Mouse (Mus musculus) megakaryocyte, embryonic 14.5 days (primary cell): ENCODE results near the gene Fam83e. TPM values are rescaled to one million over a fixed set of nuclear protein-coding genes. Genes with fewer than 3 reads are reported as not detected.

ENCODE experiments used
- H3K27me3 ChIP-seq: replicated peaks from 2 replicates; pipeline ENCODE3; 2012; ENCODE audit warnings: inconsistent platforms
- H3K36me3 ChIP-seq: replicated peaks from 2 replicates; pipeline ENCODE3; 2012; ENCODE audit warnings: low read length, inconsistent platforms, mixed read lengths
- H3K4me1 ChIP-seq: 2 replicates; pipeline ENCODE4 v1.6.1; 2012; ENCODE audit warnings: inconsistent platforms
- H3K4me3 ChIP-seq: replicated peaks from 2 replicates; pipeline ENCODE3; 2012; ENCODE audit warnings: moderate library complexity, mild to moderate bottlenecking, inconsistent platforms
- H3K9me3 ChIP-seq: 2 replicates; pipeline ENCODE4 v1.6.1; 2012; ENCODE audit warnings: inconsistent platforms
- FLI1 ChIP-seq: IDR thresholded peaks from 2 replicates; pipeline ENCODE4 v1.6.1; 2012; ENCODE audit warnings: low read length, inconsistent platforms, mixed read lengths
- GATA1 ChIP-seq: IDR thresholded peaks from 3 replicates; pipeline ENCODE4 v1.6.1; 2012; ENCODE audit warnings: mixed read lengths, low read length, inconsistent platforms, borderline replicate concordance
- polyA plus RNA-seq: library from polyadenylated mRNA; stranded (reverse); fragments of >175 nt; gene quantifications from 2 replicates; pipeline ENCODE4 v1.2.3, GENCODE M21; 2012; ENCODE audit warnings: low replicate concordance; ENCODE audit not compliant: insufficient read depth

Gene Fam83e
- polyA plus RNA-seq, 1 experiment = not detected

DNA sequence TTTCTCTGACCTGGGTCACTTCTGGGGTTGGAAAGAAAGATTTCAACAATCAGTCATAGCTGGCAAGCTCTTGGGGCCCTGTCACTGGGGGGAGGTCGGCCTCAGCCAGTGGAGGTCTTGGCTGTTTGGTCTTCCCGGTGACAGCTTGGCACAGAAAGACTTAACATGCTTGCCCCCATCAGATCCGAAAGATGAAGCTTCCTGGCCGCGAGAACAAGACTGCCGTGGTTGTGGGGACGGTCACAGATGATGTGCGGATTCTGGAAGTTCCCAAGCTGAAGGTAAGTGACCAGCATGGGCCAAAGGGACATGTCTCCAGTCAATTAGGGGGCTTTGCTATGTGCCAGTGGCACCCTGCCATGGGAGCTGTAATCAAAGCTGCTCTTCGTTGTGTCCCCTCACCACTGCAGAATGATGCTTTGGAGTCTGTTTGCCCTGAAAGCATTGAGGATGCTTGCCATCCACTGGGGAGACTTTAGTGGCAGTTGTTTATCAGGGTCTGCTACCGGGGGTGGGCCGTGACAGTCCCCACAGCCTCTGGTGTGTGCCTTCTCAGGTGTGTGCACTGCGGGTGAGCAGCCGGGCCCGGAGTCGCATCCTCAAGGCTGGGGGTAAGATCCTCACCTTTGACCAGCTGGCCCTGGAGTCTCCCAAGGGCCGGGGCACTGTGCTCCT is 1.1 kb upstream of the Fam83e start:
- Histone ChIP-seq H3K27me3 (no peaks in the 10 kb centered on the region), H3K4me3 (peak overlapping the region; percentile 99), H3K36me3 (peaks cover 69% of the 10 kb centered on the region), H3K9me3 (no peaks in the 10 kb centered on the region), H3K4me1 (peaks cover 64% of the 10 kb centered on the region)
- TF ChIP-seq FLI1 (no peak), GATA1 (no peak)

DNA sequence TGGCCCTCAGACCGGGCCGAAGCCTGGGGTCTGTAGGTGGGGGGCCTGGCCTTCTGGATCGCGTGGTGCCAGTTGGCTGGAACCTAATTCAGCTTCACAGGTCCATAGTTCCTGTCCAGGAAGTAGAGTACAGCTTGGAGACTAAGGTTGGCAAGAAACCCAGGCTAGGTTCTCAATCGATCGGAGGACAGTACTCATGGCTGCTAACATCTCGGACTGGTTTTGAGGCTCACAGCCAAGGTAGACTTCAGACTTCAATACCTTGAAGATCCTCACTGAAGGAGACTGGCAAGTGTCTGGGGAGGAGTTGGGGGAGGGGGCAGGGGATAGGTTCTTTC is 191 bp downstream of the Fam83e start:
- no peaks in the 10 kb centered on the region for H3K27me3 ChIP-seq
- no peak overlapping the region for H3K4me3 ChIP-seq
- H3K36me3 ChIP-seq = peaks cover 77% of the 10 kb centered on the region
- TF ChIP-seq FLI1 (no peak), GATA1 (no peak)
- peaks cover 58% of the 10 kb centered on the region for H3K4me1 ChIP-seq
- no peaks in the 10 kb centered on the region for H3K9me3 ChIP-seq

DNA sequence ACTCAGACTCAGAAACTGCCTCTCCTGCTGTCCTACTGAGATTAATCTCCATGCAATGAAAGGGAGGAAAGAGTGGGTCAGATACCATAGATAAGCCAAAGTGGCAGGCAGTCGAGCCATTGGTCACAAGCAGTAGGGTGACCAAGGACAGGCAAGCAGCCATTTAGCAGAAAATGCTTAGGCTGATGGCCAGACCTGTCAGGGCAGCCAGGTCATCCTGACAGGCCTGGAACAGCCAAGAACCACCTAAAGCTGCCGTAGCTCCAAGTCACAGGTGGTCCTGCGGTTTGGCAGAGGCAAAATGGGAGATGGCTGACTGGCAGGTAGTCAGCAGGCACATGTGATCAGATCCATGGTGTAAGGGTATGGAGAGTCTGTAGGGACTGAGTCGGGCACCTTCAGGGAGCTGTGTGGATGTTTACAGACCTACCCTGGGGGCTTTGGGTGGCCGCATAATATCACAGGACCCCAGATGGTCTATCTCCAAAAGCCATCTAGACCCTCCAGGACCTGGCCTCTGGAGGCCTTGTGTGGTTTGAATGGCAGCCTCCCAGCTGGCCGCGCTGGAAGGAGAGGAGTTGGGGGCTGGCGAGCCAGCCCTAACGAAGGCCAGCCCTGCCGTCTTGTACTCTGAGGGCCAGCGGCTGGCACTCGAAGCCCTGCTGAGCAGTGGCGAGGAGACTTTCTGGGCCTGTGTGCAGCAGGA is 783 bp downstream of the Fam83e start:
- H3K4me1 ChIP-seq = peaks cover 57% of the 10 kb centered on the region
- no peaks in the 10 kb centered on the region for H3K9me3 ChIP-seq
- TF ChIP-seq GATA1 (no peak), FLI1 (no peak)
- peaks cover 81% of the 10 kb centered on the region for H3K36me3 ChIP-seq
- no peak overlapping the region for H3K4me3 ChIP-seq
- no peaks in the 10 kb centered on the region for H3K27me3 ChIP-seq

- H3K4me1 ChIP-seq = peaks cover 62% of the 10 kb centered on the region
- peaks cover 87% of the 10 kb centered on the region for H3K36me3 ChIP-seq
- H3K9me3 ChIP-seq = no peaks in the 10 kb centered on the region
- H3K4me3 ChIP-seq = no peak overlapping the region
- H3K27me3 ChIP-seq = no peaks in the 10 kb centered on the region
- TF ChIP-seq GATA1 = no peak
- TF ChIP-seq FLI1 = no peak
These were observed 1.3 kb downstream of the Fam83e start for GRCm38 (mm10) chr7:45722348-45722713.

DNA sequence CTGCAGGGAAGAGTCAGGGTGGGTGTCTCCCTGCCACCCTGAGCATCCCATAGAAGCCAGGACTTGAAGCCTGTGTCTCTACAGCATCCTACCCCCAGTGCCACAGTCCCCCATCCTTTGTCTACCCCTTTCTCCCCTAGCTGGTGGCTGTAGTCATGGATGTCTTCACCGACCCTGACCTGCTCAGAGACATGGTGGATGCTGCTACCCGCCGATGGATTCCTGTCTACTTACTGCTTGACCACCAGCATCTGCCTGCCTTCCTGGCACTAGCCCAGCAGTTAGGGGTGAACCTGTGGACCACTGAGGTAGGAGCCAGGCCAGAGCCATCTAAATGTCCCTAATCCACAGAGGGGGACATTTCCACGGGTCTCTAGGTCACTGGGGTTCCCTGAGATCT is 2.3 kb downstream of the Fam83e start:
- H3K4me1 ChIP-seq = peaks cover 67% of the 10 kb centered on the region
- H3K27me3 ChIP-seq = no peaks in the 10 kb centered on the region
- no peaks in the 10 kb centered on the region for H3K9me3 ChIP-seq
- H3K36me3 ChIP-seq = peaks cover 94% of the 10 kb centered on the region
- H3K4me3 ChIP-seq = no peak overlapping the region
- TF ChIP-seq FLI1 (no peak), GATA1 (no peak)

DNA sequence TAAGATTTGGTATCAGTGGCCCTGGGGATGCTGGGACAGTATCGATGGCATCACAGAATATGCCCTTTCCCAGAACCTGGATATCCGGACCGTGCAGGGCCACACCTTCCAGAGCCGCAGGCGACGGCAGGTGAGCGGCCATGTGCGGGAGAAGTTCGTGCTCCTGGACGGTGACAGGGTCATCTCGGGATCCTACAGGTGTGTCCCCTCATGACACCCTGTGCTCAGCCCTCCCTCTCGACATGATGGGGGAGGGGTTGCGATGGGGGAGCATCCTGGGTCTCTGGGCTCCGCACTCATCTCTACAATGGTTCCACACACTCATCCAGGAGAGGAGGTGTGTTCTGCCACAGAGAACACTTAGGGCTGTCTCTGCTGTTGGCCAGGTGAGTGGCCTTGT is 2.8 kb downstream of the Fam83e start:
- TF ChIP-seq FLI1 = no peak
- TF ChIP-seq GATA1 = no peak
- Histone ChIP-seq H3K9me3 (no peaks in the 10 kb centered on the region), H3K4me1 (peaks cover 67% of the 10 kb centered on the region), H3K27me3 (no peaks in the 10 kb centered on the region), H3K36me3 (peaks cover 98% of the 10 kb centered on the region), H3K4me3 (no peak overlapping the region)

GRCm38 (mm10) chr7:45725151-45725550 is 4.1 kb downstream of the Fam83e start:
- no peak overlapping the region for H3K4me3 ChIP-seq
- peaks cover 62% of the 10 kb centered on the region for H3K4me1 ChIP-seq
- H3K27me3 ChIP-seq = no peaks in the 10 kb centered on the region
- peaks cover 98% of the 10 kb centered on the region for H3K36me3 ChIP-seq
- TF ChIP-seq FLI1 = no peak
- no peak for TF ChIP-seq GATA1
- no peaks in the 10 kb centered on the region for H3K9me3 ChIP-seq

DNA sequence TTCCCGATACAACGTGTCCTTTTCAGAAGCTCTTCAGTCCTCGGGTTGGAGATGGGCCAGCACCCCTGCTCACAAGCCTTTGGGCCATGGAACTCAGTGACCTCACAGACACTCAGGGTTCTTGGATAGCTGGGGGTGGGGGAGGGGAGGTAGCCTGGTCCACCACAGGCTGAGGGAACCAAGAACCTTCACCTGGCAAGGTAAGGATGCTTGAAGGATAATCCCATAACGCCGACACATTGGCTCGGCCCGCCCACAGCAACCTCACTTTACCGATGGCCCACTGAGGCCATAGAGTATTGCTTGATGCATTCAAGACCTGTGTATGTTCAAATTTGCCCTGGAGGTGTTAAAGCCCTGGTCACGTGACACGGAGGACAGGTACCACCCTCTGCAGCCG is 4.7 kb downstream of the Fam83e start, which contains the start of gene Spaca4:
TSS of gene Spaca4 (minus strand) at position 101 of the 400 bp plus-strand sequence.
- no peak for TF ChIP-seq FLI1
- no peak for TF ChIP-seq GATA1
- Histone ChIP-seq H3K4me3 (no peak within 1 kb of the TSS), H3K27me3 (no peaks in the 10 kb centered on the region), H3K4me1 (peaks cover 62% of the 10 kb centered on the region), H3K36me3 (peaks cover 92% of the 10 kb centered on the region), H3K9me3 (no peaks in the 10 kb centered on the region)

DNA sequence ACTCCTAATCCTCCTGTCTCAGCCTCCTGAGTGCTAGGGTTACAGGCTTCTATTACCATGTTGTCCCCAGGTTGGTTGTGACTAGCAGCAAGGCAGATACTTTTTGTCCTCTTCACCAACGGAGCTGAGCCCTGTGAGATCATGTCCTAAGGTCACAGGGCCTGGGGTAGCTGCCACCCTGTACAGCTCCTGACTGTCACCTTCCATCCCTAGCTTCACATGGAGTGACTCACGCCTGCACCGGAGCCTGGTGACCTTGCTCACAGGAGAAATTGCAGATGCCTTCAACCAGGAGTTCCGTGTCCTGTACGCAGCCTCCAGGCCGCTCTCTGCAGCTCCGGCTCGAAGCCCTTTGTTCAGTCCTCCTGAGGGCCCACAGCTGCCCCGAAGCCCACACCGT is 5.4 kb downstream of the Fam83e start:
- H3K9me3 ChIP-seq = no peaks in the 10 kb centered on the region
- H3K27me3 ChIP-seq = no peaks in the 10 kb centered on the region
- H3K36me3 ChIP-seq = peaks cover 85% of the 10 kb centered on the region
- no peak overlapping the region for H3K4me3 ChIP-seq
- H3K4me1 ChIP-seq = peaks cover 62% of the 10 kb centered on the region
- TF ChIP-seq FLI1 (no peak), GATA1 (no peak)

GRCm38 (mm10) chr7:45727625-45728024 is 6.6 kb downstream of the Fam83e start:
- Histone ChIP-seq H3K9me3 (no peaks in the 10 kb centered on the region), H3K36me3 (peaks cover 73% of the 10 kb centered on the region), H3K4me3 (no peak overlapping the region), H3K27me3 (no peaks in the 10 kb centered on the region), H3K4me1 (peaks cover 61% of the 10 kb centered on the region)
- no peak for TF ChIP-seq FLI1
- TF ChIP-seq GATA1 = no peak
